8 mouse cellular contexts compared by ENCODE assay signal in genomic region chr11:120378611-120379540, GRCm38 (mm10). TPM values are rescaled to one million over a fixed set of nuclear protein-coding genes. Genes with fewer than 3 reads are reported as not detected.
A peak's percentile ranks its signal among the peaks of the same experiment; 100 is the strongest.
DNase-seq lines count a peak whose midpoint lies in the region; ATAC-seq and TF ChIP-seq lines count a peak whose summit lies in the region.

Gene Faap100, minus strand, starts transcription at chr11:120378764.

- H3K79me2 ChIP-seq in CH12.LX (replicated peaks; ENCODE audit: control insufficient read depth, extremely low read depth, insufficient read depth, poor library complexity, severe bottlenecking), result no peaks in the 10 kb centered on the region

- dilution Hi-C loops in CH12.LX (cut with MboI; ENCODE audit: extremely low pct_ligation_motif_present, extremely low pct_unique_long_range_greater_than_20kb, low sequenced_read_pairs), result no loop called here

- peaks cover 11 to 18% of the 10 kb centered on the region in 2 experiments for H3K4me1 ChIP-seq in CH12.LX (ENCODE audit: control insufficient read depth in 1 of 2, insufficient read depth in 2 of 2)
- H3K4me1 ChIP-seq in forebrain, embryonic 11.5 days (replicated peaks; ENCODE audit: control insufficient read depth, insufficient read depth, low read length), result peaks cover 11% of the 10 kb centered on the region
- H3K4me1 ChIP-seq in heart, embryonic 16.5 days (ENCODE audit: control insufficient read depth, insufficient read depth, low read length), result peaks cover 40% of the 10 kb centered on the region
- peaks cover 26% of the 10 kb centered on the region for H3K4me1 ChIP-seq in liver, embryonic 15.5 days (replicated peaks)
- peaks cover 22% of the 10 kb centered on the region for H3K4me1 ChIP-seq in neural tube, embryonic 12.5 days

- 11% methylated on average over 51 of the region's 54 CpGs for WGBS in forebrain, embryonic 11.5 days
- WGBS in heart, embryonic 16.5 days, result 7% methylated on average over 54 of the region's 54 CpGs
- WGBS in liver, embryonic 15.5 days (ENCODE audit: insufficient replicate concordance), result 10% methylated on average over 54 of the region's 54 CpGs
- WGBS in neural tube, embryonic 12.5 days, result 9% methylated on average over 54 of the region's 54 CpGs

- peaks cover 46 to 82% of the 10 kb centered on the region in 2 experiments for H3K36me3 ChIP-seq in CH12.LX (replicated peaks in 1 of 2; ENCODE audit: control insufficient read depth in 1 of 2, insufficient read depth in 1 of 2, low read length in 1 of 2)
- peaks cover 11% of the 10 kb centered on the region for H3K36me3 ChIP-seq in forebrain, embryonic 11.5 days (ENCODE audit: control insufficient read depth, insufficient read depth, low read length)
- peaks cover 33% of the 10 kb centered on the region for H3K36me3 ChIP-seq in heart, embryonic 16.5 days (ENCODE audit: control insufficient read depth, insufficient read depth)
- H3K36me3 ChIP-seq in liver, embryonic 15.5 days (replicated peaks), result peaks cover 58% of the 10 kb centered on the region
- peaks cover 68% of the 10 kb centered on the region for H3K36me3 ChIP-seq in neural tube, embryonic 12.5 days

- H3K4me3 ChIP-seq in CH12.LX (replicated peaks in 1 of 3; ENCODE audit: low read depth in 2 of 3, low read length in 2 of 3, poor library complexity in 1 of 3), result peak within 1 kb of the TSS; percentile 67 to 76 (median 67)
- peak within 1 kb of the TSS; percentile 81 for H3K4me3 ChIP-seq in forebrain, embryonic 11.5 days (ENCODE audit: low read depth, low read length)
- H3K4me3 ChIP-seq in heart, embryonic 16.5 days (ENCODE audit: low read length), result peak within 1 kb of the TSS; percentile 66
- H3K4me3 ChIP-seq in liver, embryonic 15.5 days (replicated peaks), result peak within 1 kb of the TSS; percentile 75
- peak within 1 kb of the TSS; percentile 87 for H3K4me3 ChIP-seq in neural tube, embryonic 12.5 days

- TF ChIP-seq EP300 in CH12.LX (IDR thresholded peaks at IDR 0.05; ENCODE audit: low read length), result no peak

- in situ Hi-C loops in CH12.LX (cut with MboI; ENCODE audit: low pct_ligation_motif_present, low pct_unique_long_range_greater_than_20kb, low sequenced_read_pairs), result no loop called here

- peak; percentile 94 for DNase-seq in CH12.LX (ENCODE audit: extremely low read depth)
- peak; percentile 90 for DNase-seq in c-Kit-positive CD71-positive TER-119-negative erythroid progenitor cells, embryonic 14.5 days (ENCODE audit: low read depth)
- peak; percentile 94 for DNase-seq in forebrain, embryonic 11.5 days (ENCODE audit: low spot score)
- DNase-seq in kidney, postnatal 36 days, result peak; percentile 92 to 94
- peak; percentile 78 for DNase-seq in telencephalon, adult 2 months (ENCODE audit: low read depth, low spot score)

- peak within 1 kb of the TSS; percentile 88 for H3K4me2 ChIP-seq in CH12.LX (ENCODE audit: insufficient read depth, low read depth, poor library complexity, severe bottlenecking)
- H3K4me2 ChIP-seq in forebrain, embryonic 11.5 days (ENCODE audit: low read depth, low read length, severe bottlenecking), result peak within 1 kb of the TSS; percentile 99
- H3K4me2 ChIP-seq in heart, embryonic 16.5 days (ENCODE audit: low read depth, low read length), result peak within 1 kb of the TSS; percentile 93
- peak within 1 kb of the TSS; percentile 96 for H3K4me2 ChIP-seq in liver, embryonic 15.5 days
- H3K4me2 ChIP-seq in neural tube, embryonic 12.5 days (replicated peaks), result peak within 1 kb of the TSS; percentile 98

- peak; percentile 13 for TF ChIP-seq RAD21 in CH12.LX (IDR thresholded peaks at IDR 0.05; ENCODE audit: low read depth, low read length)

- H3K27ac ChIP-seq in CH12.LX (ENCODE audit: insufficient read depth, low read depth), result peak within 1 kb of the TSS; percentile 29; the same call in 1 of the 2 replicates
- H3K27ac ChIP-seq in forebrain, embryonic 11.5 days (ENCODE audit: low read depth, low read length), result no peak within 1 kb of the TSS
- peak within 1 kb of the TSS; percentile 88 for H3K27ac ChIP-seq in heart, embryonic 16.5 days (ENCODE audit: low read length)
- H3K27ac ChIP-seq in liver, embryonic 15.5 days (replicated peaks), result peak within 1 kb of the TSS; percentile 49
- peak within 1 kb of the TSS; percentile 15; the same call in 1 of the 2 replicates for H3K27ac ChIP-seq in neural tube, embryonic 12.5 days

- no peaks in the 10 kb centered on the region for H3K9me3 ChIP-seq in CH12.LX (replicated peaks; ENCODE audit: low read length)
- H3K9me3 ChIP-seq in forebrain, embryonic 11.5 days (ENCODE audit: control insufficient read depth, low read length), result no peaks in the 10 kb centered on the region
- H3K9me3 ChIP-seq in heart, embryonic 16.5 days (replicated peaks; ENCODE audit: control insufficient read depth, low read length), result no peaks in the 10 kb centered on the region
- H3K9me3 ChIP-seq in liver, embryonic 15.5 days (replicated peaks), result no peaks in the 10 kb centered on the region
- no peaks in the 10 kb centered on the region for H3K9me3 ChIP-seq in neural tube, embryonic 12.5 days

- peak in 1 of 2 experiments; percentile 76; a peak in 2 of 4 replicates for TF ChIP-seq CTCF in CH12.LX (conservative IDR thresholded peaks at IDR 0.05 in 1 of 2, IDR thresholded peaks at IDR 0.05 in 1 of 2; ENCODE audit: low read depth in 2 of 2, low read length in 2 of 2)

- peak; percentile 97 for TF ChIP-seq POLR2A in CH12.LX (IDR thresholded peaks at IDR 0.05; ENCODE audit: low read depth, low read length)

- peak within 1 kb of the TSS; percentile 21; the same call in 1 of the 2 replicates for H3K9ac ChIP-seq in CH12.LX (ENCODE audit: insufficient read depth, low read depth)
- H3K9ac ChIP-seq in forebrain, embryonic 11.5 days (ENCODE audit: low read length), result peak within 1 kb of the TSS; percentile 72
- peak within 1 kb of the TSS; percentile 78 for H3K9ac ChIP-seq in heart, embryonic 16.5 days (ENCODE audit: low read length)
- H3K9ac ChIP-seq in liver, embryonic 15.5 days, result peak within 1 kb of the TSS; percentile 67
- H3K9ac ChIP-seq in neural tube, embryonic 12.5 days, result peak within 1 kb of the TSS; percentile 86

- H3K27me3 ChIP-seq in CH12.LX (replicated peaks), result no peaks in the 10 kb centered on the region
- H3K27me3 ChIP-seq in forebrain, embryonic 11.5 days (ENCODE audit: control insufficient read depth, insufficient read depth, low read length), result no peaks in the 10 kb centered on the region
- H3K27me3 ChIP-seq in heart, embryonic 16.5 days (ENCODE audit: control insufficient read depth, insufficient read depth, low read length), result no peaks in the 10 kb centered on the region
- H3K27me3 ChIP-seq in liver, embryonic 15.5 days, result no peaks in the 10 kb centered on the region
- no peaks in the 10 kb centered on the region for H3K27me3 ChIP-seq in neural tube, embryonic 12.5 days (replicated peaks)

- ATAC-seq in forebrain, embryonic 11.5 days (replicated peaks; ENCODE audit: low FRiP score), result peak; percentile 90
- ATAC-seq in heart, embryonic 16.5 days (replicated peaks; ENCODE audit: extremely low read depth, insufficient read depth, low FRiP score), result peak; percentile 83
- ATAC-seq in liver, embryonic 15.5 days (ENCODE audit: insufficient read depth), result peak; percentile 89
- ATAC-seq in neural tube, embryonic 12.5 days (ENCODE audit: low FRiP score, low read depth), result peak; percentile 86

TF ChIP-seq in CH12.LX, 34 proteins besides CTCF, POLR2A, EP300 and RAD21:
- TF ChIP-seq GABPA (IDR thresholded peaks at IDR 0.05; ENCODE audit: insufficient replicate concordance, low read depth, low read length) (no peak; the same call in 1 of the 2 replicates), POLR2AphosphoS2 (IDR thresholded peaks at IDR 0.05; ENCODE audit: low read depth, low read length) (peak; percentile 95), ZNF384 (IDR thresholded peaks at IDR 0.05; ENCODE audit: low read depth, low read length) (no peak), ELF1 (IDR thresholded peaks at IDR 0.05; ENCODE audit: low read depth, low read length) (peak; percentile 75), PAX5 (IDR thresholded peaks at IDR 0.05; ENCODE audit: low read length) (no peak), ZMIZ1 (IDR thresholded peaks at IDR 0.05; ENCODE audit: low read depth, low read length) (peak; percentile 89), TCF12 (IDR thresholded peaks at IDR 0.05; ENCODE audit: low read depth, low read length) (peak; percentile 68), SIN3A (IDR thresholded peaks at IDR 0.05; ENCODE audit: low read length) (peak; percentile 96; the same call in 1 of the 2 replicates), MEF2A (IDR thresholded peaks at IDR 0.05; ENCODE audit: borderline replicate concordance, low read depth, low read length) (0 out of 2 replicates have a peak, but pooled peaks have one; percentile 43), SMC3 (IDR thresholded peaks at IDR 0.05; ENCODE audit: low read depth, low read length) (no peak), NRF1 (IDR thresholded peaks at IDR 0.05; ENCODE audit: low read depth, low read length) (peak; percentile 48; the same call in 1 of the 2 replicates), MXI1 (IDR thresholded peaks at IDR 0.05; ENCODE audit: low read depth, low read length) (peak; percentile 94), HCFC1 (IDR thresholded peaks at IDR 0.05; ENCODE audit: low read depth, low read length) (peak; percentile 84), MYC (IDR thresholded peaks at IDR 0.05; ENCODE audit: low read depth, low read length) (peak; percentile 6; the same call in 1 of the 2 replicates), TBP (conservative IDR thresholded peaks at IDR 0.05; ENCODE audit: low read depth, low read length) (peak; percentile 53; the same call in 1 of the 2 replicates), USF2 (conservative IDR thresholded peaks at IDR 0.05; ENCODE audit: low read depth, low read length) (no peak), E2F4 (IDR thresholded peaks at IDR 0.05; ENCODE audit: insufficient replicate concordance, low read depth, low read length) (0 out of 2 replicates have a peak, but pooled peaks have one; percentile 55), NELFE (IDR thresholded peaks at IDR 0.05; ENCODE audit: low read depth, low read length) (peak; percentile 87), KAT2A (IDR thresholded peaks at IDR 0.05; ENCODE audit: insufficient replicate concordance, low read length) (peak; percentile 83; the same call in 1 of the 2 replicates)
TF ChIP-seq in CH12.LX: peak in this region for 14.

RNA-seq across cellular contexts. Expression of gene Faap100, which starts in this region (rescaled TPM):
- 17.7 and 19.6 TPM in 2 replicates for total RNA-seq in CH12.LX (2012; rRNA removed)
- 6.6 and 7.7 TPM in 2 replicates for total RNA-seq in CH12.LX (2014; rRNA removed)
- 13.1 and 14.3 TPM in 2 replicates for polyA plus RNA-seq in CH12.LX (2012; ENCODE audit: insufficient read length, low read depth)
- 33.8 and 39.8 TPM in 2 replicates for polyA plus RNA-seq in forebrain, embryonic 11.5 days (2014; fragmentation: Nextera tagmentation; extraction: Ambion mirVana)
- polyA plus RNA-seq in heart, embryonic 16.5 days (2015; fragmentation: Nextera tagmentation; extraction: Ambion mirVana), result 28.8 and 37.3 TPM in 2 replicates
- polyA plus RNA-seq in liver, embryonic 15.5 days (2015; fragmentation: Nextera tagmentation; extraction: Ambion mirVana), result 6.2 and 7.2 TPM in 2 replicates
- polyA plus RNA-seq in neural tube, embryonic 12.5 days (2016; fragmentation: Nextera tagmentation; extraction: Ambion mirVana), result 51.0 and 53.4 TPM in 2 replicates

Comparison
In these comparisons a context has a peak if more than half of its experiments do, and no peak if none do; other contexts are left out.
1. H3K9ac ChIP-seq: peak in every context shown above with its lines; median percentile 86 in neural tube, embryonic 12.5 days; 78 in heart, embryonic 16.5 days; 72 in forebrain, embryonic 11.5 days; 67 in liver, embryonic 15.5 days; 21 in CH12.LX.